Mouse (Mus musculus): ENCODE data around the gene Tex52.

The Tex52 gene

GRCm38 (mm10) chr6:128432356-128432915 lies 57.2 kb downstream of the Tex52 start:
- no peak for DNase-seq

- DNase-seq = no peak
These were observed 58.3 kb downstream of the Tex52 start for GRCm38 (mm10) chr6:128433566-128433965.

Measured in lung, postnatal 10 days (tissue).